Mouse (Mus musculus): Measurements from ENCODE around the gene Slc7a15.

Gene Slc7a15

GRCm38 (mm10) chr12:8487959-8488651, 110.8 kb downstream of the Slc7a15 start:
- no peak for DNase-seq (ENCODE audit: low read depth in 1 of 2, low spot score in 2 of 2)

- DNase-seq (ENCODE audit: low read depth in 1 of 2, low spot score in 2 of 2), result no peak
These were observed 111.6 kb downstream of the Slc7a15 start for GRCm38 (mm10) chr12:8487281-8487680.

- DNase-seq (ENCODE audit: low read depth in 1 of 2, low spot score in 2 of 2), result no peak
These were observed 113.6 kb downstream of the Slc7a15 start for GRCm38 (mm10) chr12:8485247-8485646.

- DNase-seq (ENCODE audit: low read depth in 1 of 2, low spot score in 2 of 2), result no peak
These were observed 116.7 kb downstream of the Slc7a15 start for GRCm38 (mm10) chr12:8482169-8482568.

All from monocyte, adult 2 months (primary cell).